Mouse (Mus musculus) cerebellum, postnatal 10 days (tissue): ENCODE results near the gene Kif2b.

Source experiments
- DNase-seq, 2 experiments: peaks; one replicate each; pipeline ENCODE4 v3.0.0; 2021; ENCODE audit warnings: mixed read lengths in 2 of 2

Gene Kif2b

GRCm38 (mm10) chr11:91577317-91577716, at the start of gene Kif2b:
Gene Kif2b, minus strand, starts transcription at chr11:91577558.
- peak; percentile 3 to 20 for DNase-seq

GRCm38 (mm10) chr11:91593088-91593487, 15.7 kb upstream of the Kif2b start:
- peak; percentile 4 to 7 for DNase-seq

GRCm38 (mm10) chr11:91576856-91577255, 502 bp downstream of the Kif2b start:
- DNase-seq, result peak; percentile 15

- peak; percentile 58 to 71 for DNase-seq
Observed at GRCm38 (mm10) chr11:91575406-91575805, 2.0 kb downstream of the Kif2b start.

GRCm38 (mm10) chr11:91574477-91574876, 2.9 kb downstream of the Kif2b start:
- no peak for DNase-seq

GRCm38 (mm10) chr11:91530737-91531136, 46.6 kb downstream of the Kif2b start:
- peak; percentile 2 to 6 for DNase-seq
